Comparison of ENCODE assay signal across 10 mouse cellular contexts in genomic region chr13:52283456-52283855, GRCm38 (mm10).
A peak's percentile ranks its signal among the peaks of the same experiment; 100 is the strongest.
DNase-seq lines count a peak whose midpoint lies in the region; ATAC-seq lines count a peak whose summit lies in the region.
"Had no signal": no experiment of that assay in that cellular context is flagged by ENCODE, and none has a peak within 500 bp of the region (broad histone marks: within the 10 kb centered on the region; RNA-seq: fewer than 3 reads in every experiment).

No protein-coding gene starts in this region.

- peaks cover 13% of the 10 kb centered on the region for H3K9me3 ChIP-seq in heart, embryonic 12.5 days (replicated peaks)
- no peaks in the 10 kb centered on the region for H3K9me3 ChIP-seq in liver, embryonic 13.5 days (replicated peaks)
- H3K9me3 ChIP-seq in megakaryocyte, embryonic 14.5 days: peaks cover 20% of the 10 kb centered on the region
- H3K9me3 ChIP-seq: lung, embryonic 15.5 days had no signal

- H3K4me2 ChIP-seq in heart, embryonic 12.5 days: peak overlapping the region; percentile 17; the same call in 1 of the 2 replicates
- H3K4me2 ChIP-seq in liver, embryonic 13.5 days: no peak overlapping the region
- H3K4me2 ChIP-seq: embryonic facial prominence, embryonic 12.5 days; lung, embryonic 15.5 days had no signal

- no peak for DNase-seq in liver, embryonic 13.5 days
- no peak for DNase-seq in frontal cortex, postnatal 10 days (ENCODE audit: low spot score in 2 of 2)
- DNase-seq in gastrocnemius, postnatal 14 days: no peak
- DNase-seq in gastrocnemius, postnatal 25 days: no peak
- DNase-seq: retina, postnatal 1 day had no signal

- ATAC-seq in granulocyte monocyte progenitor cell, adult 5-6 weeks (replicated peaks; ENCODE audit: poor library complexity, severe bottlenecking): peak; percentile 95
- peak; percentile 91 for ATAC-seq in heart, embryonic 12.5 days (ENCODE audit: insufficient number of reproducible peaks, low FRiP score)
- ATAC-seq in liver, embryonic 13.5 days (ENCODE audit: low read depth): peak; percentile 68

- no peaks in the 10 kb centered on the region for H3K36me3 ChIP-seq in heart, embryonic 12.5 days
- no peaks in the 10 kb centered on the region for H3K36me3 ChIP-seq in liver, embryonic 13.5 days
- no peaks in the 10 kb centered on the region for H3K36me3 ChIP-seq in megakaryocyte, embryonic 14.5 days (replicated peaks; ENCODE audit: low read length)
- H3K36me3 ChIP-seq: embryonic facial prominence, embryonic 12.5 days; lung, embryonic 15.5 days had no signal

- intact Hi-C loops in gastrocnemius, postnatal 14 days (cut with DNase I; ENCODE audit: low total_unique reads): no loop called here

- WGBS in heart, embryonic 12.5 days: 17% methylated on average over 11 of the region's 11 CpGs
- 14% methylated on average over 11 of the region's 11 CpGs for WGBS in liver, embryonic 13.5 days (ENCODE audit: insufficient replicate concordance)

- H3K9ac ChIP-seq in heart, embryonic 12.5 days: no peak overlapping the region
- no peak overlapping the region for H3K9ac ChIP-seq in liver, embryonic 13.5 days
- H3K9ac ChIP-seq: embryonic facial prominence, embryonic 12.5 days; lung, embryonic 15.5 days had no signal

- peak overlapping the region; percentile 55 for H3K27ac ChIP-seq in heart, embryonic 12.5 days (ENCODE audit: poor library complexity, severe bottlenecking)
- H3K27ac ChIP-seq in liver, embryonic 13.5 days: no peak overlapping the region
- H3K27ac ChIP-seq: embryonic facial prominence, embryonic 12.5 days; lung, embryonic 15.5 days had no signal

- H3K4me1 ChIP-seq in heart, embryonic 12.5 days (replicated peaks): peaks cover 24% of the 10 kb centered on the region
- H3K4me1 ChIP-seq in liver, embryonic 13.5 days (replicated peaks): no peaks in the 10 kb centered on the region
- peaks cover 70% of the 10 kb centered on the region for H3K4me1 ChIP-seq in megakaryocyte, embryonic 14.5 days
- H3K4me1 ChIP-seq: embryonic facial prominence, embryonic 12.5 days; lung, embryonic 15.5 days had no signal

- H3K27me3 ChIP-seq in heart, embryonic 12.5 days (replicated peaks): no peaks in the 10 kb centered on the region
- no peaks in the 10 kb centered on the region for H3K27me3 ChIP-seq in liver, embryonic 13.5 days
- peaks cover 18% of the 10 kb centered on the region for H3K27me3 ChIP-seq in megakaryocyte, embryonic 14.5 days (replicated peaks)
- H3K27me3 ChIP-seq: embryonic facial prominence, embryonic 12.5 days; lung, embryonic 15.5 days had no signal

- H3K4me3 ChIP-seq in heart, embryonic 12.5 days: no peak overlapping the region
- H3K4me3 ChIP-seq in liver, embryonic 13.5 days (replicated peaks): no peak overlapping the region
- H3K4me3 ChIP-seq in megakaryocyte, embryonic 14.5 days (replicated peaks): peak overlapping the region; percentile 78
- H3K4me3 ChIP-seq: embryonic facial prominence, embryonic 12.5 days; lung, embryonic 15.5 days had no signal
